Mouse (Mus musculus): ENCODE data around the gene Dazap1. TPM values are rescaled to one million over a fixed set of nuclear protein-coding genes. Genes with fewer than 3 reads are reported as not detected.

Gene Dazap1
- polyA plus RNA-seq, 1 experiment from 2014 or later: 21.8 TPM

GRCm38 (mm10) chr10:80238306-80238705, 23.0 kb upstream of the Dazap1 start:
- TF ChIP-seq EP300 (IDR thresholded peaks at IDR 0.05; ENCODE audit: low read depth) (no peak), CTCF (IDR thresholded peaks at IDR 0.05; ENCODE audit: low read depth) (no peak)
- Histone ChIP-seq H3K27ac (ENCODE audit: low read depth) (no peak overlapping the region), H3K4me1 (ENCODE audit: insufficient read depth) (no peaks in the 10 kb centered on the region), H3K36me3 (replicated peaks; ENCODE audit: insufficient read depth, low read length) (peaks cover 80% of the 10 kb centered on the region), H3K4me2 (ENCODE audit: low read depth, low read length) (no peak overlapping the region), H3K4me3 (ENCODE audit: low read depth, low read length) (no peak overlapping the region), H3K27me3 (ENCODE audit: insufficient read depth, low read length) (no peaks in the 10 kb centered on the region), H3K9me3 (ENCODE audit: low read length) (no peaks in the 10 kb centered on the region), H3K9ac (replicated peaks) (no peak overlapping the region)
- ATAC-seq (no peak), DNase-seq (no peak)
- 83% methylated on average over 3 of the region's 3 CpGs for WGBS (ENCODE audit: insufficient replicate concordance)

GRCm38 (mm10) chr10:80239791-80240190, 21.5 kb upstream of the Dazap1 start:
- Histone ChIP-seq H3K9me3 (ENCODE audit: low read length) (no peaks in the 10 kb centered on the region), H3K27ac (ENCODE audit: low read depth) (no peak overlapping the region), H3K27me3 (ENCODE audit: insufficient read depth, low read length) (no peaks in the 10 kb centered on the region), H3K4me1 (ENCODE audit: insufficient read depth) (no peaks in the 10 kb centered on the region), H3K36me3 (replicated peaks; ENCODE audit: insufficient read depth, low read length) (peaks cover 80% of the 10 kb centered on the region), H3K9ac (replicated peaks) (no peak overlapping the region), H3K4me2 (ENCODE audit: low read depth, low read length) (no peak overlapping the region), H3K4me3 (ENCODE audit: low read depth, low read length) (no peak overlapping the region)
- TF ChIP-seq CTCF (IDR thresholded peaks at IDR 0.05; ENCODE audit: low read depth) (no peak), EP300 (IDR thresholded peaks at IDR 0.05; ENCODE audit: low read depth) (no peak)
- ATAC-seq: no peak
- 76% methylated on average over 6 of the region's 6 CpGs for WGBS (ENCODE audit: insufficient replicate concordance)
- DNase-seq: no peak

GRCm38 (mm10) chr10:80242088-80242487, 19.2 kb upstream of the Dazap1 start:
- Histone ChIP-seq H3K9ac (replicated peaks) (no peak overlapping the region), H3K4me2 (ENCODE audit: low read depth, low read length) (no peak overlapping the region), H3K4me1 (ENCODE audit: insufficient read depth) (peaks cover 5% of the 10 kb centered on the region; the same call in 1 of the 2 replicates), H3K27me3 (ENCODE audit: insufficient read depth, low read length) (no peaks in the 10 kb centered on the region), H3K9me3 (ENCODE audit: low read length) (no peaks in the 10 kb centered on the region), H3K27ac (ENCODE audit: low read depth) (no peak overlapping the region), H3K4me3 (ENCODE audit: low read depth, low read length) (no peak overlapping the region), H3K36me3 (replicated peaks; ENCODE audit: insufficient read depth, low read length) (peaks cover 64% of the 10 kb centered on the region)
- DNase-seq: no peak
- ATAC-seq: peak; percentile 2; the same call in 1 of the 2 replicates
- TF ChIP-seq CTCF (IDR thresholded peaks at IDR 0.05; ENCODE audit: low read depth) (no peak), EP300 (IDR thresholded peaks at IDR 0.05; ENCODE audit: low read depth) (no peak)
- WGBS (ENCODE audit: insufficient replicate concordance): 66% methylated on average over 9 of the region's 9 CpGs

- DNase-seq (no peak), ATAC-seq (peak; percentile 46; the same call in 1 of the 2 replicates)
- WGBS (ENCODE audit: insufficient replicate concordance): 72% methylated on average over 3 of the region's 3 CpGs
- Histone ChIP-seq H3K9me3 (ENCODE audit: low read length) (no peaks in the 10 kb centered on the region), H3K4me1 (ENCODE audit: insufficient read depth) (peaks cover 5% of the 10 kb centered on the region; the same call in 1 of the 2 replicates), H3K27me3 (ENCODE audit: insufficient read depth, low read length) (no peaks in the 10 kb centered on the region), H3K4me2 (ENCODE audit: low read depth, low read length) (no peak overlapping the region), H3K36me3 (replicated peaks; ENCODE audit: insufficient read depth, low read length) (peaks cover 59% of the 10 kb centered on the region), H3K9ac (replicated peaks) (no peak overlapping the region), H3K4me3 (ENCODE audit: low read depth, low read length) (no peak overlapping the region), H3K27ac (ENCODE audit: low read depth) (no peak overlapping the region)
- TF ChIP-seq CTCF (IDR thresholded peaks at IDR 0.05; ENCODE audit: low read depth): no peak
- no peak; the same call in 1 of the 2 replicates for TF ChIP-seq EP300 (IDR thresholded peaks at IDR 0.05; ENCODE audit: low read depth)
These were observed 18.7 kb upstream of the Dazap1 start for GRCm38 (mm10) chr10:80242607-80243006.

- ATAC-seq (no peak), DNase-seq (peak; percentile 62)
- H3K4me2 ChIP-seq (ENCODE audit: low read depth, low read length): no peak overlapping the region
- H3K4me3 ChIP-seq (ENCODE audit: low read depth, low read length): no peak overlapping the region
- no peak overlapping the region for H3K27ac ChIP-seq (ENCODE audit: low read depth)
- WGBS (ENCODE audit: insufficient replicate concordance): 37% methylated on average over 5 of the region's 5 CpGs
- H3K9ac ChIP-seq (replicated peaks): no peak overlapping the region
- peaks cover 6% of the 10 kb centered on the region for H3K4me1 ChIP-seq (ENCODE audit: insufficient read depth)
- no peaks in the 10 kb centered on the region for H3K9me3 ChIP-seq (ENCODE audit: low read length)
- TF ChIP-seq CTCF (IDR thresholded peaks at IDR 0.05; ENCODE audit: low read depth) (peak; percentile 56), EP300 (IDR thresholded peaks at IDR 0.05; ENCODE audit: low read depth) (no peak)
- no peaks in the 10 kb centered on the region for H3K27me3 ChIP-seq (ENCODE audit: insufficient read depth, low read length)
- H3K36me3 ChIP-seq (replicated peaks; ENCODE audit: insufficient read depth, low read length): peaks cover 41% of the 10 kb centered on the region
These were observed 16.4 kb upstream of the Dazap1 start for GRCm38 (mm10) chr10:80244791-80245399.

- no peak overlapping the region for H3K9ac ChIP-seq (replicated peaks)
- H3K4me2 ChIP-seq (ENCODE audit: low read depth, low read length): no peak overlapping the region
- peak; percentile 95 for TF ChIP-seq CTCF (IDR thresholded peaks at IDR 0.05; ENCODE audit: low read depth)
- no peak for TF ChIP-seq EP300 (IDR thresholded peaks at IDR 0.05; ENCODE audit: low read depth)
- WGBS (ENCODE audit: insufficient replicate concordance): 2% methylated on average over 4 of the region's 4 CpGs
- H3K36me3 ChIP-seq (replicated peaks; ENCODE audit: insufficient read depth, low read length): peaks cover 34% of the 10 kb centered on the region
- H3K27me3 ChIP-seq (ENCODE audit: insufficient read depth, low read length): no peaks in the 10 kb centered on the region
- H3K4me1 ChIP-seq (ENCODE audit: insufficient read depth): peaks cover 13% of the 10 kb centered on the region
- DNase-seq (peak; percentile 83), ATAC-seq (no peak)
- H3K27ac ChIP-seq (ENCODE audit: low read depth): no peak overlapping the region
- H3K9me3 ChIP-seq (ENCODE audit: low read length): no peaks in the 10 kb centered on the region
- no peak overlapping the region for H3K4me3 ChIP-seq (ENCODE audit: low read depth, low read length)
These were observed 15.7 kb upstream of the Dazap1 start for GRCm38 (mm10) chr10:80245600-80245999.
